Mouse (Mus musculus) stomach, embryonic 16.5 days (tissue): ENCODE measurements around the gene Dhcr24. TPM values are rescaled to one million over a fixed set of nuclear protein-coding genes. Genes with fewer than 3 reads are reported as not detected.
A peak's percentile ranks its signal among the peaks of the same experiment; 100 is the strongest.

ENCODE experiments used
- ATAC-seq: fragments of 200-750 bp; cut with Nextera tagmentation; 2 replicates; pipeline ENCODE4 v1.8.0; 2017; ENCODE audit warnings: moderate number of reproducible peaks, moderate TSS enrichment; ENCODE audit not compliant: insufficient read depth, low FRiP score
- H3K27ac ChIP-seq: fragments of 300-500 bp; sonication (generic); 2 replicates; pipeline ENCODE4 v1.5.1; 2014; ENCODE audit warnings: low read length
- H3K27me3 ChIP-seq: fragments of 300-500 bp; sonication (generic); 2 replicates; pipeline ENCODE4 v1.6.1; 2014; ENCODE audit warnings: low read length, control low read depth, mixed read lengths; ENCODE audit not compliant: control insufficient read depth, insufficient read depth
- H3K36me3 ChIP-seq: fragments of 300-500 bp; sonication (generic); 2 replicates; pipeline ENCODE4 v1.6.1; 2014; ENCODE audit warnings: low read length; ENCODE audit not compliant: control insufficient read depth, insufficient read depth
- H3K4me1 ChIP-seq: fragments of 300-500 bp; sonication (generic); 2 replicates; pipeline ENCODE4 v1.6.1; 2014; ENCODE audit warnings: low read length, control low read depth, mixed read lengths; ENCODE audit not compliant: control insufficient read depth, insufficient read depth
- H3K4me2 ChIP-seq: fragments of 300-500 bp; sonication (generic); 2 replicates; pipeline ENCODE4 v1.6.1; 2014; ENCODE audit warnings: low read depth, low read length, mixed read lengths
- H3K4me3 ChIP-seq: fragments of 300-500 bp; sonication (generic); replicated peaks from 2 replicates; pipeline ENCODE4 v1.5.1; 2014; ENCODE audit warnings: mild to moderate bottlenecking, low read length
- H3K9ac ChIP-seq: fragments of 300-500 bp; sonication (generic); 2 replicates; pipeline ENCODE4 v1.6.1; 2014; ENCODE audit warnings: low read length
- H3K9me3 ChIP-seq: fragments of 300-500 bp; sonication (generic); replicated peaks from 2 replicates; pipeline ENCODE4 v1.6.1; 2016; ENCODE audit warnings: low read length, control low read depth; ENCODE audit not compliant: control insufficient read depth
- WGBS: fragments of 180-500 bp; shearing (Covaris S2); extraction: QIAGEN DNeasy Blood & Tissue Kit; methylation state at CpG from one replicate; pipeline ENCODE4 v1.1.7; 2014; 5-methylcytosine and 5-hydroxymethylcytosine counted together
- polyA plus RNA-seq: library from polyadenylated mRNA; unstranded; fragments of >200 nt; fragmentation: Nextera tagmentation; extraction: Ambion mirVana; gene quantifications from 2 replicates; pipeline ENCODE4 v1.2.1, GENCODE M21; 2015

Dhcr24 gene
- polyA plus RNA-seq, 1 experiment from 2014 or later: 4.2 TPM

DNA sequence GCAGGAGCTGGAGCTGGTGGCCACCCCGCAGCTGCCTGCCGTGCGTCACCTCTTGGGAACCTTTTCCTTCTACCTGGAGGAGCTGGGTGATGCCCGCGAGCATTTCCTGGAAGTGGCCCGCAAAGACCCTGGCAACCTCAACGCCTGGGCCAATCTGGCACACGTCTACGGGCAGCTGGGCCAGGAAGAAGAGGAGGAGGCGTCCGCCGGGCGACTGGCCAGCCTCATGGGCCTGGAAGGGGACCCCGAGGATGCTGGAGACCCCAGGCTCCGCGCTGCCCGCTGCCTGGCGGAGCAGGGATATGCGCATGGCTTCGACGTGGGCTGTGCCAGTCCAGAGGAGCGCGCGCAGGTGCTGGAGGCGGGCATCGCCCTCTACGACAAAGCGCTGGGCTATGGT is 61.9 kb downstream of the Dhcr24 start:
- peaks cover 18% of the 10 kb centered on the region; the same call in 1 of the 2 replicates for H3K27me3 ChIP-seq
- peak overlapping the region; percentile 57 for H3K4me2 ChIP-seq
- no peaks in the 10 kb centered on the region for H3K9me3 ChIP-seq
- peaks cover 4% of the 10 kb centered on the region; the same call in 1 of the 2 replicates for H3K4me1 ChIP-seq
- H3K9ac ChIP-seq: peak overlapping the region; percentile 60
- H3K36me3 ChIP-seq: no peaks in the 10 kb centered on the region
- 25% methylated on average over 28 of the region's 28 CpGs for WGBS
- ATAC-seq: no peak
- peak overlapping the region; percentile 81 for H3K27ac ChIP-seq
- peak overlapping the region; percentile 47 for H3K4me3 ChIP-seq

DNA sequence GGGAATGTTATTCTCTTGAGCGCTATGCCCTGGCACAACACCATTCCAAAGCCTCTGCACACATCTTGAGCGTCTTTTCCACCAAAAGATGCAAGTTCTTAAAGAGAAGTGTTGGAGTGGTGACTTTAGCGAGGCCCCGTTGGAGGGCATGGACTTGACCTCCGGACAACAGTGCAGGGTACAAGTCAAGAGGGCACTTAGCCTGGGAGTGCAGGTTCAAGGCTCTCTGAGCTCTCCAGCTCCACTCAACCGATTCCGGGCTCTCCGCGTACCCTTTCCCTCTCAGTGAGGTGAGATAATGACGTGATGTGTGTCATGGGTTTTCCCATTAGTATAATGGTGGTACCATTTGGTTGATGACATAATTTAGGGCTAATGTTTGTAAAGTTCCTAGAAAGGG is 63.4 kb downstream of the Dhcr24 start:
- Histone ChIP-seq H3K9me3 (no peaks in the 10 kb centered on the region), H3K4me3 (no peak overlapping the region), H3K4me1 (peaks cover 16% of the 10 kb centered on the region), H3K4me2 (no peak overlapping the region), H3K27me3 (peaks cover 18% of the 10 kb centered on the region; the same call in 1 of the 2 replicates), H3K9ac (no peak overlapping the region), H3K27ac (no peak overlapping the region), H3K36me3 (no peaks in the 10 kb centered on the region)
- WGBS: 90% methylated on average over 10 of the region's 10 CpGs
- no peak for ATAC-seq

DNA sequence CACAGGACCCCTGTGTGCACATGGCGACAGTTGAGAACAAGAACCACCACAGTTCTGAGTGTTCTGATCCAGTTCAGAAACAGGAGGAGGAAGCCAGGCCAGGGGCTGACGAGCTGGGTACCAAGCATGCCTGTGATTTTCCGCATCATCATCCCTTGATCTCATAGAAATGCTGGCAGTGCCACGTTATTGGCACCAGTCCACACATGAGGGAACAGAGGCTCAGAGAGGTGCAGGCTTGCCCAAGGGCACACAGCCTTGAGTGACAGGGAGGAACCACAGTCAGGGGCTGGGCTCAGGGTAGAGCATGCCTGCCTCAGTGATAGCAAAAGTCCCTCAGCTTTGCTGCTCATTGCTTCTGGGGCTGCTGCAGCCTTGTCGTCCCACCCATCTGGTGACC is 67.0 kb downstream of the Dhcr24 start:
- Histone ChIP-seq H3K4me1 (peaks cover 28% of the 10 kb centered on the region), H3K36me3 (no peaks in the 10 kb centered on the region), H3K4me2 (no peak overlapping the region), H3K4me3 (no peak overlapping the region), H3K9me3 (no peaks in the 10 kb centered on the region), H3K9ac (no peak overlapping the region), H3K27ac (no peak overlapping the region), H3K27me3 (peaks cover 9% of the 10 kb centered on the region; the same call in 1 of the 2 replicates)
- no peak for ATAC-seq
- WGBS: 81% methylated on average over 5 of the region's 5 CpGs

DNA sequence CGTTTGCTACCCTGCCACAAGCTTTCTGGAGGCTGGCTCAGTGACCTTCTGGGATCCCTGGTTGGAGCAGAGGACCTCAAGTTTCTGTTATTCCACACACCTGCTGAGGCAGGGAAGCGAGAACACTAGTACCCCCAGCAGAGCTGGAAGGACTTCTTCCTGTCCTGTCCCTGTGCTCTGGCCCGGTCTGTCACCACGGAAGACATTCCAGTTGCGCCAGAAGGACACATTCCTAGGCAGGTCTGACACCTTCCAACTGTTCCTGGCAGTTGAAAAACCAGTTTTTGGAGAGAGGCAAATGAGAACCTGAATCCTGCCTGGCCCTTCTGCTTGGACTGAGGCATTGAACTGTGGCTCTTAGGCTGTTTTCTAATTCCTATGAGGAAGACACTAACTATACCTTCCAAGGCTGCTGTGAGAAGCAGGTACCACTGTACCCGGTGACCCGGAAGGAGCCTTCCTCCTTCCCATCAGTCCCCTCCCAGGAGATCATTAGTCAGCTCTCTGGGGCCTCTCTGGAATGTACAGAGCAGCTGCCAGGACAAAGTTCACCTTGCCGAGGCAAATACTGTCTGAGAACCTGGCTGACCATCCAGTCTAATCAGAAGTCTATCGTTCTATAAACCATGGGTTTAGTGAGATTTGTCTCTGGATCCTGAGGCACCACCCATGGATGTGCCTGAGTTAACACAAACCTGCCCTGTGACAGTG is 68.0 kb downstream of the Dhcr24 start:
- Histone ChIP-seq H3K27ac (peak overlapping the region; percentile 78), H3K4me3 (no peak overlapping the region), H3K4me2 (peak overlapping the region; percentile 6; the same call in 1 of the 2 replicates), H3K27me3 (no peaks in the 10 kb centered on the region), H3K4me1 (peaks cover 33% of the 10 kb centered on the region), H3K9me3 (no peaks in the 10 kb centered on the region), H3K9ac (no peak overlapping the region), H3K36me3 (no peaks in the 10 kb centered on the region)
- ATAC-seq: 0 out of 2 replicates have a peak, but pooled peaks have one; percentile 36
- 28% methylated on average over 9 of the region's 9 CpGs for WGBS

DNA sequence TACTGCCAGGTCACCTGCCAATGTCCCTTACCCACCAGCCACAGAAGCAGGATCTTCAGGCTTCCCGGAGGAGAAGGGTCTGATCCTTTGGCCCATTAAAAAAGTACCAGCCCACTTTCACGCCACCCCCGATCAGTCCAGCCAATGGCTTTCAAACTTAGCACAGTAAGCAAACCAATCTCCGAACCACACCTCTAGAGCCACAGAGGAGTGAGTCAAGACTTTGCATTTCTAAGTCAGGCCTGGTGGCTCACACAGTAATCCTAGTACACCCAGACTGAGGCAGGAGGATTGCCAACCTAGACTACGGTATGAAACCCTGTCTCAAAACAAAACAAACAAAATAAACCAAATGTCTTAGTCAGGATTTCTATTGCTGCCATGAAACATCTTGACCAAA is 68.5 kb downstream of the Dhcr24 start:
- Histone ChIP-seq H3K4me1 (peaks cover 33% of the 10 kb centered on the region), H3K27ac (peak overlapping the region; percentile 78), H3K27me3 (no peaks in the 10 kb centered on the region), H3K36me3 (no peaks in the 10 kb centered on the region), H3K4me3 (no peak overlapping the region), H3K9me3 (no peaks in the 10 kb centered on the region), H3K4me2 (peak overlapping the region; percentile 6; the same call in 1 of the 2 replicates), H3K9ac (no peak overlapping the region)
- WGBS: 53% methylated on average over 5 of the region's 5 CpGs
- no peak for ATAC-seq

DNA sequence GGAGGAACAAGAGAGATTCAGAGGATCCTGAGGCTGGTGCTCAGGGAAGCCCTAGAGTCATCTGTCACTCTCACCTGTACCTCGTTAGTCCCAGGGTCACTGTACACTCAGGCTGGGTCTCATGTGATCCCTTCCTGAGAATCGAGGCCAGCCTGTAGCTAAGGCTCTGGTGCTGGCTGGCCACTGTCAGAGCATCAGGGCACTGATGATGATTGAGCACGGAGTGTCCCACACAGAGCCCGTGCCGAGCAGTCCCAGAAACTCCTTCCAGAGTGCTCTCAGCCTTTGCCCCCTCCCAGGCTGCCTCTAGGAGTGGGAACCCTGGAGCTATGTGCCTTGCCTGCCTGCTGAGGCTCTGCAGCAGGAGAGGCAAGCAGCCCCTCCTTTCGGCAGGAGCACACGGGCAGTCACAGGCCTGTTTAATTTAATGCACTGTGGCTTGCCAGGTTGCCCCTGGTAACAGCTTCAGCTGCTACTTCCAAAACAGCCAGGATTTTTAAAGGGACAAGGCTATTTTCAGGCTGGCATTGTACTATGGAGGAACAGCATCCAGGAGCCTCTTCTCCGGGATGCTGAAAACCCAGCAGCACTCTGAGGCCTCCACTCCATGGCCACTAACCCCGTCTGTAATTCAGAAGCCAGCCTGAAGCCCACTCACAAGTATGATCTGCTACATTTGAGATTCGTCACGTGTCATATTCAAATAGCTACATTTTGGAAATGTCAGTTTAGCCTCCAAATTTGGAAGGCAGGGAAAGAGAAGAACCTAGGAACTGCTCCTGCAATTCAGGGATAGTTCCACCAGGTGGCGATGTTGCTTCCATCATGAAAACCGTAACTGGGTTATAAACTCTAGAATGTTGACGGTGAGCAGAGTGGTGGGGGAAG is 69.7 kb downstream of the Dhcr24 start:
- H3K27me3 ChIP-seq: no peaks in the 10 kb centered on the region
- H3K27ac ChIP-seq: peak overlapping the region; percentile 62
- no peaks in the 10 kb centered on the region for H3K36me3 ChIP-seq
- peaks cover 33% of the 10 kb centered on the region for H3K4me1 ChIP-seq
- 24% methylated on average over 14 of the region's 14 CpGs for WGBS
- 0 out of 2 replicates have a peak overlapping the region, but pooled peaks have one; percentile 4 for H3K9ac ChIP-seq
- no peak overlapping the region for H3K4me3 ChIP-seq
- no peaks in the 10 kb centered on the region for H3K9me3 ChIP-seq
- peak; percentile 34; the same call in 1 of the 2 replicates for ATAC-seq
- H3K4me2 ChIP-seq: no peak overlapping the region

DNA sequence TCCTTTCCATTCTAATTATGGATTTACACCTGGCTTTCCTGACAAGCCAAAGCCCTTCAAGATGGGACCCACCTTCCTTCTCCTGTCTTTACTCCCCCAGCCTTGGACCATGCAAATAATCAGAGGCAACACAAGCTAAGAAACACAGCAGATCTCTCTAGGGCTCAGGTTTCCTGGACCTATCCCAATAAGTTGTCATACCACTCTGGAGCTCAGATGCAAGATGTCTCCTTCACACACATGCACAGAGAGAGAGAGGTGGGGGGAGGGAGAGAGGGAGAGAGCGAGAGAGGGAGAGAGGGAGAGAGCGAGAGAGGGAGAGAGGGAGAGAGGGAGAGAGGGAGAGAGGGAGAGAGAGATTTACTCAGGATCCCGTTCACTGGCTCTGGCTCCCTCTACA is 71.5 kb downstream of the Dhcr24 start:
- Histone ChIP-seq H3K9me3 (no peaks in the 10 kb centered on the region), H3K4me2 (no peak overlapping the region), H3K4me3 (no peak overlapping the region), H3K36me3 (no peaks in the 10 kb centered on the region), H3K27ac (peak overlapping the region; percentile 79; the same call in 1 of the 2 replicates), H3K27me3 (no peaks in the 10 kb centered on the region), H3K4me1 (peaks cover 33% of the 10 kb centered on the region), H3K9ac (no peak overlapping the region)
- WGBS: 29% methylated on average over 2 of the region's 3 CpGs
- ATAC-seq: no peak

DNA sequence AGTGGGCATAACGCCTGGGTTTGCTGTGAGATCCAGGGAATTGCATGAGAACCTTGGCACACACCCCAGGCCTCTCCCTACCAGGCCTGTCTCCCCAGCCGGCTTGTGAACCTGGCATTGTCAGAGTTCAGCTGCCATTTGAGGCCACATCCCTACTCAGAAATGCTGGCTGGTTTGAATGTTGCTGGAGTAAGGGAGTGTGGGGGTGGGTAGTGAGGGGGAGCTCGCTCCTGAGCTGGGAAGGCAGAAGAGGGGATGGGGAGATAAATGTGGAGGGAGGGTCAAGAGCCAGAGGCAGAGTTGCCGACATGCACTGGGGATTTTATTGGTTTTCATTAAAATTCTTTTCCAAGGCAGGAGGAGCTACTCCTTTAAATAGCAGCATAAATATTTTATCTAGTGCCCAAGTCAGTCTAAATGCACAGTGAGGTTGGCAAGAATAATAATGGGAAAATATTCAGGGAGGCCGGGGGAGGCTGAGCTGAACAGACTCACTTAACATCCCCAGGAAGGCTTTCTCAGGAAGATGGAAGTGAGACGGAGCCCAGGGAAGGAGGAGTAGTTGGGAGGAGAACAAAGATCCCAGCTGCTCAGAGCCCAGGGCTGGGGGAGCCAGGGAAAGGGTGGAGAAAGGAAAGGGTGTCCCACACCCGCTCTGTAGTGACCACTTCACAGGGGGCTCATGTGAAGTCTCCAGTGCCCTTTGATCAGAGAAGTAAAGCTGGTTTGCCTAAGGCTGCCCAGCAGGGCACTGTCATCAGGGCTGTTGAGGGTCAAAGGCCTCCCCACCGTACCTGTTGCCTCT is 72.6 kb downstream of the Dhcr24 start:
- Histone ChIP-seq H3K4me2 (no peak overlapping the region; the same call in 1 of the 2 replicates), H3K4me3 (no peak overlapping the region), H3K9ac (no peak overlapping the region), H3K9me3 (no peaks in the 10 kb centered on the region), H3K27ac (peak overlapping the region; percentile 79), H3K27me3 (no peaks in the 10 kb centered on the region), H3K36me3 (no peaks in the 10 kb centered on the region), H3K4me1 (peaks cover 29% of the 10 kb centered on the region)
- ATAC-seq: peak; percentile 37; the same call in 1 of the 2 replicates
- 28% methylated on average over 8 of the region's 8 CpGs for WGBS
